In genomic region chr1:180873861-180874484, GRCm38 (mm10) we compare ENCODE assay signal across 8 mouse cellular contexts. TPM values are rescaled to one million over a fixed set of nuclear protein-coding genes. Genes with fewer than 3 reads are reported as not detected.
A peak's percentile ranks its signal among the peaks of the same experiment; 100 is the strongest.
DNase-seq lines count a peak whose midpoint lies in the region; ATAC-seq and TF ChIP-seq lines count a peak whose summit lies in the region.

No protein-coding gene starts in this region.

- intact Hi-C loops in heart, adult 2 months (cut with DNase I), result loop anchor here (1.0 kb wide), 1 partner anchor 100 kb away; no protein-coding TSS in a partner anchor

- no peak overlapping the region for H3K4me2 ChIP-seq in heart, embryonic 12.5 days
- no peak overlapping the region for H3K4me2 ChIP-seq in liver, embryonic 11.5 days
- H3K4me2 ChIP-seq in neural tube, embryonic 13.5 days, result no peak overlapping the region

- WGBS in heart, adult 2 months, result 22% methylated on average over 9 of the region's 9 CpGs
- 21% methylated on average over 9 of the region's 9 CpGs for WGBS in heart, embryonic 12.5 days
- 16% methylated on average over 9 of the region's 9 CpGs for WGBS in liver, embryonic 11.5 days
- WGBS in neural tube, embryonic 13.5 days, result 22% methylated on average over 9 of the region's 9 CpGs

- H3K9me3 ChIP-seq in heart, embryonic 12.5 days (replicated peaks), result peaks cover 3% of the 10 kb centered on the region; the same call in 1 of the 2 replicates
- H3K9me3 ChIP-seq in liver, embryonic 11.5 days (ENCODE audit: control insufficient read depth, low read length), result no peaks in the 10 kb centered on the region
- no peaks in the 10 kb centered on the region for H3K9me3 ChIP-seq in neural tube, embryonic 13.5 days

- no peak for TF ChIP-seq EP300 in heart, adult 2 months (IDR thresholded peaks at IDR 0.05; ENCODE audit: insufficient read depth, low read depth, low read length)

- no peaks in the 10 kb centered on the region for H3K36me3 ChIP-seq in heart, adult 2 months (ENCODE audit: control insufficient read depth, insufficient read depth, low read length)
- H3K36me3 ChIP-seq in heart, embryonic 12.5 days, result no peaks in the 10 kb centered on the region
- no peaks in the 10 kb centered on the region for H3K36me3 ChIP-seq in liver, embryonic 11.5 days (ENCODE audit: control insufficient read depth, insufficient read depth, low read length)
- H3K36me3 ChIP-seq in neural tube, embryonic 13.5 days, result peaks cover 5% of the 10 kb centered on the region; the same call in 1 of the 2 replicates

- H3K27ac ChIP-seq in heart, adult 2 months, result no peak overlapping the region
- H3K27ac ChIP-seq in heart, embryonic 12.5 days (ENCODE audit: poor library complexity, severe bottlenecking), result no peak overlapping the region
- H3K27ac ChIP-seq in liver, embryonic 11.5 days (ENCODE audit: low read depth, low read length), result no peak overlapping the region
- no peak overlapping the region for H3K27ac ChIP-seq in neural tube, embryonic 13.5 days (replicated peaks)

- no peak for TF ChIP-seq POLR2A in heart, adult 2 months (IDR thresholded peaks at IDR 0.05; ENCODE audit: insufficient read depth, low read depth, low read length)

- H3K79me2 ChIP-seq in heart, adult 2 months (replicated peaks; ENCODE audit: control insufficient read depth, insufficient read depth, low read length), result no peaks in the 10 kb centered on the region

- no peaks in the 10 kb centered on the region for H3K27me3 ChIP-seq in heart, adult 2 months (ENCODE audit: control insufficient read depth, insufficient read depth, low read length)
- H3K27me3 ChIP-seq in heart, embryonic 12.5 days (replicated peaks), result no peaks in the 10 kb centered on the region
- H3K27me3 ChIP-seq in liver, embryonic 11.5 days (replicated peaks; ENCODE audit: control insufficient read depth, insufficient read depth, low read length), result no peaks in the 10 kb centered on the region
- no peaks in the 10 kb centered on the region for H3K27me3 ChIP-seq in neural tube, embryonic 13.5 days

- no peaks in the 10 kb centered on the region for H3K4me1 ChIP-seq in heart, adult 2 months (ENCODE audit: control insufficient read depth, insufficient read depth, low read length)
- H3K4me1 ChIP-seq in heart, embryonic 12.5 days (replicated peaks), result peaks cover 13% of the 10 kb centered on the region
- no peaks in the 10 kb centered on the region for H3K4me1 ChIP-seq in liver, embryonic 11.5 days (replicated peaks; ENCODE audit: control insufficient read depth, insufficient read depth, low read length)
- no peaks in the 10 kb centered on the region for H3K4me1 ChIP-seq in neural tube, embryonic 13.5 days (replicated peaks)

- ATAC-seq in heart, embryonic 12.5 days (ENCODE audit: insufficient number of reproducible peaks, low FRiP score), result no peak
- peak; percentile 81 for ATAC-seq in erythroid progenitor cell, adult 5-6 weeks (replicated peaks; ENCODE audit: low FRiP score, poor library complexity, severe bottlenecking)
- peak; percentile 73 for ATAC-seq in liver, embryonic 11.5 days (replicated peaks; ENCODE audit: low FRiP score)
- peak; percentile 43; the same call in 1 of the 2 replicates for ATAC-seq in neural tube, embryonic 13.5 days (ENCODE audit: low read depth)

- TF ChIP-seq CTCF in heart, adult 2 months (IDR thresholded peaks at IDR 0.05), result peak; percentile 77

- no peak overlapping the region for H3K4me3 ChIP-seq in heart, adult 2 months
- no peak overlapping the region for H3K4me3 ChIP-seq in heart, embryonic 12.5 days
- no peak overlapping the region for H3K4me3 ChIP-seq in liver, embryonic 11.5 days (ENCODE audit: low read depth, low read length)
- no peak overlapping the region for H3K4me3 ChIP-seq in neural tube, embryonic 13.5 days

- DNase-seq in heart, adult 2 months, result peak; percentile 35 to 45
- peak; percentile 91 for DNase-seq in CD4-positive, CD25-positive, alpha-beta regulatory T cell, adult 2 months (ENCODE audit: low read depth, low spot score)
- DNase-seq in adrenal gland, postnatal 14 days, result peak; percentile 73
- DNase-seq in liver, embryonic 11.5 days (ENCODE audit: low spot score), result peak; percentile 67
- no peak for DNase-seq in layer of hippocampus, adult 9-10 months (ENCODE audit: low spot score)

- no peak overlapping the region for H3K9ac ChIP-seq in heart, adult 2 months (ENCODE audit: low read depth, low read length)
- no peak overlapping the region for H3K9ac ChIP-seq in heart, embryonic 12.5 days
- no peak overlapping the region for H3K9ac ChIP-seq in liver, embryonic 11.5 days (ENCODE audit: low read depth, low read length)
- H3K9ac ChIP-seq in neural tube, embryonic 13.5 days, result no peak overlapping the region

RNA-seq across cellular contexts. Expression of gene Lefty2, which starts 18.9 kb away (rescaled TPM):
- not detected for total RNA-seq in heart, adult 2 months (2021)
- polyA plus RNA-seq in heart, adult 2 months (2012; rRNA removed), result 0.08 and 0.15 TPM in 2 replicates
- polyA plus RNA-seq in heart, embryonic 12.5 days (2016; fragmentation: Nextera tagmentation; extraction: Ambion mirVana), result 0.15 TPM in 2 replicates
- 0.30 TPM in 1 of 2 replicates, not detected in the other for total RNA-seq in adrenal gland, postnatal 14 days (2021)
- total RNA-seq in erythroid progenitor cell, adult 5-6 weeks (2015; ENCODE audit: low replicate concordance), result not detected in 2 replicates
- not detected in 2 replicates for total RNA-seq in erythroid progenitor cell, adult 5-6 weeks (2017; ENCODE audit: low replicate concordance)
- polyA plus RNA-seq in liver, embryonic 11.5 days (2014; fragmentation: Nextera tagmentation; extraction: Ambion mirVana), result not detected in 2 replicates
- polyA plus RNA-seq in neural tube, embryonic 13.5 days (2015; fragmentation: Nextera tagmentation; extraction: Ambion mirVana), result 0.15 TPM in 1 of 2 replicates, not detected in the other

RNA-seq across cellular contexts. Expression of gene Sde2, which starts 23.0 kb away (rescaled TPM):
- 10 to 100 TPM; 11.7 to 12.1 TPM for total RNA-seq in heart, adult 2 months (2021)
- polyA plus RNA-seq in heart, adult 2 months (2012; rRNA removed), result 5.0 and 9.8 TPM in 2 replicates
- 30.7 and 32.3 TPM in 2 replicates for polyA plus RNA-seq in heart, embryonic 12.5 days (2016; fragmentation: Nextera tagmentation; extraction: Ambion mirVana)
- 22.2 and 22.6 TPM in 2 replicates for total RNA-seq in adrenal gland, postnatal 14 days (2021)
- 21.3 and 23.9 TPM in 2 replicates for total RNA-seq in erythroid progenitor cell, adult 5-6 weeks (2015; ENCODE audit: low replicate concordance)
- 29.9 and 35.2 TPM in 2 replicates for total RNA-seq in erythroid progenitor cell, adult 5-6 weeks (2017; ENCODE audit: low replicate concordance)
- polyA plus RNA-seq in liver, embryonic 11.5 days (2014; fragmentation: Nextera tagmentation; extraction: Ambion mirVana), result 49.0 and 49.2 TPM in 2 replicates
- 25.7 and 33.7 TPM in 2 replicates for polyA plus RNA-seq in neural tube, embryonic 13.5 days (2015; fragmentation: Nextera tagmentation; extraction: Ambion mirVana)

RNA-seq across cellular contexts. Expression of gene Pycr2, which starts 30.1 kb away (rescaled TPM):
- total RNA-seq in heart, adult 2 months (2021), result 10 to 100 TPM; 10.3 to 12.4 TPM
- polyA plus RNA-seq in heart, adult 2 months (2012; rRNA removed), result 12.7 and 13.9 TPM in 2 replicates
- polyA plus RNA-seq in heart, embryonic 12.5 days (2016; fragmentation: Nextera tagmentation; extraction: Ambion mirVana), result 52.2 and 58.2 TPM in 2 replicates
- total RNA-seq in adrenal gland, postnatal 14 days (2021), result 29.9 and 38.0 TPM in 2 replicates
- total RNA-seq in erythroid progenitor cell, adult 5-6 weeks (2015; ENCODE audit: low replicate concordance), result 21.3 and 42.8 TPM in 2 replicates
- 26.3 and 26.6 TPM in 2 replicates for total RNA-seq in erythroid progenitor cell, adult 5-6 weeks (2017; ENCODE audit: low replicate concordance)
- polyA plus RNA-seq in liver, embryonic 11.5 days (2014; fragmentation: Nextera tagmentation; extraction: Ambion mirVana), result 162 and 171 TPM in 2 replicates
- polyA plus RNA-seq in neural tube, embryonic 13.5 days (2015; fragmentation: Nextera tagmentation; extraction: Ambion mirVana), result 72.2 and 73.4 TPM in 2 replicates
